ENCODE assay signal across 16 mouse cellular contexts in genomic region chr14:120149341-120149741, GRCm38 (mm10).
DNase-seq lines count a peak whose midpoint lies in the region; ATAC-seq and TF ChIP-seq lines count a peak whose summit lies in the region.
"Had no signal": no experiment of that assay in that cellular context is flagged by ENCODE, and none has a peak within 500 bp of the region (broad histone marks: within the 10 kb centered on the region; RNA-seq: fewer than 3 reads in every experiment).

No protein-coding gene starts in this region.

- peak overlapping the region; percentile 87 for H3K27ac ChIP-seq in left cerebral cortex, adult 2 months
- H3K27ac ChIP-seq in olfactory bulb, adult 2 months (ENCODE audit: insufficient read depth, low read depth, low read length), result peak overlapping the region; percentile 82
- H3K27ac ChIP-seq in hindbrain, embryonic 10.5 days, result no peak overlapping the region
- H3K27ac ChIP-seq: forebrain, embryonic 15.5 days; kidney, postnatal 0 days; midbrain, embryonic 13.5 days had no signal

- no peaks in the 10 kb centered on the region for H3K9me3 ChIP-seq in hindbrain, embryonic 10.5 days
- H3K9me3 ChIP-seq: forebrain, embryonic 15.5 days; midbrain, embryonic 13.5 days had no signal

- intact Hi-C loops in left cerebral cortex, adult 2 months (cut with DNase I), result no loop called here

- peaks cover 15% of the 10 kb centered on the region for H3K4me1 ChIP-seq in olfactory bulb, adult 2 months (ENCODE audit: control insufficient read depth, insufficient read depth, low read length)
- H3K4me1 ChIP-seq in hindbrain, embryonic 10.5 days (replicated peaks), result peaks cover 12% of the 10 kb centered on the region
- H3K4me1 ChIP-seq: forebrain, embryonic 15.5 days had no signal

- DNase-seq in frontal cortex, postnatal 10 days (ENCODE audit: low spot score in 2 of 2), result no peak
- DNase-seq in frontal cortex, postnatal 14 days (ENCODE audit: low spot score in 2 of 2), result peak; percentile 48 to 51
- DNase-seq in left cerebral cortex, adult 2 months (ENCODE audit: extremely low spot score in 1 of 2, low spot score in 2 of 2), result peak; percentile 60 to 65
- no peak for DNase-seq in ovary, postnatal 36 days (ENCODE audit: low spot score)
- DNase-seq in hindbrain, embryonic 10.5 days (ENCODE audit: low spot score), result no peak
- DNase-seq: cerebellum, adult 18-20 months; heart, postnatal 4 days; thymus, postnatal 14 days had no signal

- WGBS in olfactory bulb, adult 2 months, result 33% methylated on average over 11 of the region's 11 CpGs
- whole genome bisulfite sequencing in hindbrain, embryonic 10.5 days, result 92% methylated on average over 11 of the region's 11 CpGs

- ATAC-seq in frontal cortex, adult (ENCODE audit: low TSS enrichment), result peak; percentile 78
- ATAC-seq in CD4-positive, CD25-positive, alpha-beta regulatory T cell, adult 4 months, result no peak
- ATAC-seq: forebrain, embryonic 15.5 days; inflammation-experienced regulatory T-cells, adult 6 months; lung, postnatal 0 days; midbrain, embryonic 13.5 days had no signal

- TF ChIP-seq POLR2A in olfactory bulb, adult 2 months (IDR thresholded peaks at IDR 0.05; ENCODE audit: insufficient read depth, low read depth, low read length), result no peak; the same call in 1 of the 2 replicates

- H3K27me3 ChIP-seq in hindbrain, embryonic 10.5 days (ENCODE audit: insufficient read depth, poor library complexity, severe bottlenecking), result peaks cover 9% of the 10 kb centered on the region
- H3K27me3 ChIP-seq: forebrain, embryonic 15.5 days had no signal

- no peaks in the 10 kb centered on the region for H3K36me3 ChIP-seq in hindbrain, embryonic 10.5 days
- H3K36me3 ChIP-seq: forebrain, embryonic 15.5 days; midbrain, embryonic 13.5 days had no signal

- no peak for TF ChIP-seq CTCF in left cerebral cortex, adult 2 months (IDR thresholded peaks at IDR 0.05)
- TF ChIP-seq CTCF in olfactory bulb, adult 2 months (IDR thresholded peaks at IDR 0.05; ENCODE audit: insufficient read depth, low read depth, low read length), result no peak

- peak overlapping the region; percentile 17; the same call in 1 of the 2 replicates for H3K4me3 ChIP-seq in left cerebral cortex, adult 2 months
- H3K4me3 ChIP-seq in olfactory bulb, adult 2 months (ENCODE audit: insufficient read depth, low read depth, low read length), result 0 out of 2 replicates have a peak overlapping the region, but pooled peaks have one; percentile 2
- no peak overlapping the region for H3K4me3 ChIP-seq in hindbrain, embryonic 10.5 days
- H3K4me3 ChIP-seq: forebrain, embryonic 15.5 days; midbrain, embryonic 13.5 days had no signal

Comparison
In these comparisons a context has a peak if more than half of its experiments do, and no peak if none do; other contexts are left out.
1. DNase-seq: peak in frontal cortex, postnatal 14 days (2 of 2) and left cerebral cortex, adult 2 months (2 of 2); none in frontal cortex, postnatal 10 days (0 of 2), ovary, postnatal 36 days (single experiment) and hindbrain, embryonic 10.5 days (single experiment).